ENCODE assay signal across 9 mouse cellular contexts in the genomic region with DNA sequence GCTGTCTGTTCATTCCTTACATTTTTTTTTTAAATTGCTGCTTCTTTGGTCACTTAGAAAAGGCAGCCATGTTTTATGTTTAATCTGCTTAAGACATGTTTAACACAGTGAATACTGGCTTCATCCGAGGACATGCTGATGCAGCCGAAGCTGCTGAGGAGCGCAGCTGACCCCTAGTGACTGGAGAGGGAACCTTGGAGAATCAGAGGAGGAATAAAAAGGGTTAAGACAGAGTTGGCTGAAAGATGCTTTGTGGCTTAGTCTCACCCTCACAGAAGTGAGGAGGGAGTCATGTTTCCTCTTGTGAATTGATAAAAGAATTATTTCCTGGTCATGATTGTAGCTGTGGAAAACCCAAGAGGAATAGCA. TPM values are rescaled to one million over a fixed set of nuclear protein-coding genes. Genes with fewer than 3 reads are reported as not detected.
A peak's percentile ranks its signal among the peaks of the same experiment; 100 is the strongest.
DNase-seq lines count a peak whose midpoint lies in the region; ATAC-seq and TF ChIP-seq lines count a peak whose summit lies in the region.
"Had no signal": no experiment of that assay in that cellular context is flagged by ENCODE, and none has a peak within 500 bp of the region (broad histone marks: within the 10 kb centered on the region; RNA-seq: fewer than 3 reads in every experiment).

No protein-coding gene starts in this region.

- no peak overlapping the region for H3K9ac ChIP-seq in limb, embryonic 14.5 days (ENCODE audit: low read depth, low read length, severe bottlenecking)
- H3K9ac ChIP-seq: liver, embryonic 15.5 days had no signal

- H3K4me2 ChIP-seq in limb, embryonic 14.5 days (replicated peaks; ENCODE audit: low read depth, low read length, severe bottlenecking): no peak overlapping the region
- H3K4me2 ChIP-seq: liver, embryonic 15.5 days had no signal

- ATAC-seq in granulocyte monocyte progenitor cell, adult 5-6 weeks (replicated peaks; ENCODE audit: poor library complexity, severe bottlenecking): peak; percentile 54; the same call in 1 of the 2 replicates
- ATAC-seq in limb, embryonic 14.5 days (ENCODE audit: low FRiP score, low read depth): peak; percentile 66; the same call in 1 of the 2 replicates

- peaks cover 3% of the 10 kb centered on the region for H3K4me1 ChIP-seq in kidney, adult 2 months (ENCODE audit: control insufficient read depth, insufficient read depth, low read length)
- H3K4me1 ChIP-seq in limb, embryonic 14.5 days (ENCODE audit: control insufficient read depth, insufficient read depth, low read length): peaks cover 13% of the 10 kb centered on the region

- peak; percentile 76 for TF ChIP-seq CTCF in kidney, adult 2 months (conservative IDR thresholded peaks at IDR 0.05; ENCODE audit: insufficient read depth, insufficient read length, low read depth, low read length)
- TF ChIP-seq CTCF in brain, embryonic 14.5 days (IDR thresholded peaks at IDR 0.05; ENCODE audit: borderline replicate concordance, extremely low read depth, insufficient read depth, insufficient read length): peak; percentile 76

- H3K27me3 ChIP-seq in kidney, adult 2 months (replicated peaks; ENCODE audit: control insufficient read depth, insufficient read depth, low read length): no peaks in the 10 kb centered on the region
- no peaks in the 10 kb centered on the region for H3K27me3 ChIP-seq in limb, embryonic 14.5 days (ENCODE audit: control insufficient read depth, insufficient read depth, low read length)
- H3K27me3 ChIP-seq: liver, embryonic 15.5 days had no signal

- WGBS in kidney, adult 2 months: 37% methylated on average over 3 of the region's 3 CpGs
- 39% methylated on average over 3 of the region's 3 CpGs for WGBS in limb, embryonic 14.5 days

- H3K9me3 ChIP-seq in limb, embryonic 14.5 days (ENCODE audit: control insufficient read depth, low read length): no peaks in the 10 kb centered on the region
- H3K9me3 ChIP-seq: liver, embryonic 15.5 days had no signal

- DNase-seq in kidney, adult 2 months: peak; percentile 38
- no peak for DNase-seq in kidney, adult 18-20 months
- DNase-seq in B cell, adult 2 months: peak; percentile 17 to 24
- DNase-seq in brain, embryonic 14.5 days (ENCODE audit: low read depth): peak; percentile 88
- peak; percentile 40 for DNase-seq in limb, embryonic 14.5 days (ENCODE audit: low spot score)
- DNase-seq in retina, embryonic 14.5 days (ENCODE audit: low spot score): peak; percentile 79
- DNase-seq in spleen, adult 12 weeks (ENCODE audit: low spot score): no peak

- no peak for TF ChIP-seq POLR2A in kidney, adult 2 months (IDR thresholded peaks at IDR 0.05; ENCODE audit: low read depth, low read length)
- no peak for TF ChIP-seq POLR2A in brain, embryonic 14.5 days (IDR thresholded peaks at IDR 0.05; ENCODE audit: borderline replicate concordance, extremely low read depth, insufficient read depth, insufficient read length, poor library complexity, severe bottlenecking)
- TF ChIP-seq POLR2A in limb, embryonic 14.5 days (IDR thresholded peaks at IDR 0.05; ENCODE audit: borderline replicate concordance, extremely low read depth, insufficient read depth, insufficient read length): no peak

- H3K36me3 ChIP-seq in kidney, adult 2 months (ENCODE audit: control insufficient read depth, insufficient read depth, low read length): peaks cover 2% of the 10 kb centered on the region; the same call in 1 of the 2 replicates
- H3K36me3 ChIP-seq in limb, embryonic 14.5 days (ENCODE audit: control insufficient read depth, insufficient read depth, low read length): no peaks in the 10 kb centered on the region
- H3K36me3 ChIP-seq: liver, embryonic 15.5 days had no signal

- no peak overlapping the region for H3K4me3 ChIP-seq in kidney, adult 2 months (ENCODE audit: insufficient read depth, low read depth, low read length)
- no peak overlapping the region for H3K4me3 ChIP-seq in limb, embryonic 14.5 days (replicated peaks; ENCODE audit: low read length)
- H3K4me3 ChIP-seq: liver, embryonic 15.5 days had no signal

- no peak overlapping the region for H3K27ac ChIP-seq in kidney, adult 2 months (ENCODE audit: insufficient read depth, low read depth, low read length)
- no peak overlapping the region for H3K27ac ChIP-seq in limb, embryonic 14.5 days (replicated peaks; ENCODE audit: low read depth, low read length)
- H3K27ac ChIP-seq: liver, embryonic 15.5 days had no signal

RNA-seq across cellular contexts. Expression of a gene that starts 28.5 kb away (rescaled TPM):
- polyA plus RNA-seq in kidney, adult 2 months (2012; rRNA removed): 10.5 and 12.1 TPM in 2 replicates
- polyA plus RNA-seq in brain, embryonic 14.5 days (2012; rRNA removed): 8.6 and 9.3 TPM in 2 replicates
- not detected in 2 replicates for total RNA-seq in granulocyte monocyte progenitor cell, adult 5-6 weeks (2014; fragmentation: Nextera tagmentation)
- total RNA-seq in granulocyte monocyte progenitor cell, adult 5-6 weeks (2017): 0.09 TPM in 1 of 2 replicates, not detected in the other
- 5.1 and 5.3 TPM in 2 replicates for polyA plus RNA-seq in limb, embryonic 14.5 days (2012; rRNA removed)
- polyA plus RNA-seq in limb, embryonic 14.5 days (2014; fragmentation: Nextera tagmentation; extraction: Ambion mirVana): 15.2 and 15.5 TPM in 2 replicates

Comparison
In these comparisons a context has a peak if more than half of its experiments do, and no peak if none do; other contexts are left out.
1. DNase-seq: peak in kidney, adult 2 months (single experiment), B cell, adult 2 months (2 of 2), brain, embryonic 14.5 days (single experiment), limb, embryonic 14.5 days (single experiment) and retina, embryonic 14.5 days (single experiment); none in kidney, adult 18-20 months (single experiment) and spleen, adult 12 weeks (single experiment).